Mouse (Mus musculus): ENCODE results near the gene Jchain.

The Jchain gene

GRCm38 (mm10) chr5:88530908-88531307 is 3.2 kb upstream of the Jchain start:
- in situ Hi-C loops (cut with MboI), result no loop called here

- in situ Hi-C loops (cut with MboI), result no loop called here
Observed at GRCm38 (mm10) chr5:88519232-88519631, 8.5 kb downstream of the Jchain start.

- in situ Hi-C loops (cut with MboI), result no loop called here
Observed at GRCm38 (mm10) chr5:88508990-88509389, 18.7 kb downstream of the Jchain start.

GRCm38 (mm10) chr5:88508555-88508954 is 19.1 kb downstream of the Jchain start:
- in situ Hi-C loops (cut with MboI), result no loop called here

GRCm38 (mm10) chr5:88499781-88500180 is 27.9 kb downstream of the Jchain start:
- in situ Hi-C loops (cut with MboI), result no loop called here

GRCm38 (mm10) chr5:88491111-88491510 is 36.6 kb downstream of the Jchain start:
- in situ Hi-C loops (cut with MboI), result no loop called here

GRCm38 (mm10) chr5:88489004-88489403 is 38.7 kb downstream of the Jchain start:
- in situ Hi-C loops (cut with MboI), result no loop called here

- in situ Hi-C loops (cut with MboI), result no loop called here
Observed at GRCm38 (mm10) chr5:88487675-88488074, 40.0 kb downstream of the Jchain start, which contains the start of gene Enam. Enam (plus strand) TSS chr5:88487975.

Data from mature B cell (primary cell).